Mouse (Mus musculus) liver, embryonic 14.5 days (tissue): ENCODE results near the gene Tepp. TPM values are rescaled to one million over a fixed set of nuclear protein-coding genes. Genes with fewer than 3 reads are reported as not detected.

Experiments used
- ATAC-seq: fragments of 200-750 bp; cut with Nextera tagmentation; 2 replicates; pipeline ENCODE4 v1.8.0; 2017; ENCODE audit warnings: moderate number of reproducible peaks, mild to moderate bottlenecking, moderate library complexity; ENCODE audit not compliant: insufficient read depth
- DNase-seq, 3 experiments: peaks; one replicate each; pipeline ENCODE4 v3.0.0-alpha.2; 2012 to 2013; ENCODE audit warnings: low read depth in 3 of 3, low spot score in 3 of 3
- H3K27ac ChIP-seq: fragments of 300-500 bp; sonication (generic); 2 replicates; pipeline ENCODE4 v1.5.1; 2014; ENCODE audit warnings: moderate library complexity, mild to moderate bottlenecking, control low read depth, inconsistent platforms
- H3K27me3 ChIP-seq: fragments of 300-500 bp; sonication (generic); 2 replicates; pipeline ENCODE4 v1.6.1; 2014; ENCODE audit warnings: mild to moderate bottlenecking, low read length, moderate library complexity; ENCODE audit not compliant: control insufficient read depth, insufficient read depth
- H3K36me3 ChIP-seq: fragments of 300-500 bp; sonication (generic); replicated peaks from 2 replicates; pipeline ENCODE4 v1.6.1; 2014; ENCODE audit warnings: low read depth; ENCODE audit not compliant: control insufficient read depth, insufficient read depth
- H3K4me1 ChIP-seq, 2 experiments: fragments of 200-500 bp in 1 of 2; fragments of 300-500 bp in 1 of 2; sonication (generic) in 1 of 2; replicated peaks; 2 replicates each; pipeline ENCODE4 v1.6.1; 2012 to 2014; ENCODE audit warnings: antibody characterized with exemption in 1 of 2, inconsistent platforms in 1 of 2, low read length in 1 of 2; ENCODE audit not compliant: control insufficient read depth in 2 of 2, insufficient read depth in 2 of 2
- H3K4me2 ChIP-seq: fragments of 300-500 bp; sonication (generic); 2 replicates; pipeline ENCODE4 v1.6.1; 2014; ENCODE audit warnings: low read depth, mild to moderate bottlenecking, control low read depth, moderate library complexity
- H3K4me3 ChIP-seq, 2 experiments: fragments of 200-500 bp in 1 of 2; fragments of 300-500 bp in 1 of 2; sonication (generic) in 1 of 2; 2 replicates each; pipeline ENCODE4 v1.5.1; 2012 to 2014; ENCODE audit warnings: low read depth in 2 of 2, low read length in 2 of 2, mild to moderate bottlenecking in 2 of 2, control low read depth in 1 of 2, inconsistent platforms in 1 of 2, moderate library complexity in 1 of 2; ENCODE audit not compliant: insufficient read depth in 1 of 2
- H3K9ac ChIP-seq: fragments of 300-500 bp; sonication (generic); replicated peaks from 2 replicates; pipeline ENCODE4 v1.6.1; 2014; ENCODE audit warnings: mild to moderate bottlenecking, control low read depth, moderate library complexity
- H3K9me3 ChIP-seq: fragments of 300-500 bp; sonication (generic); 2 replicates; pipeline ENCODE4 v1.6.1; 2016; ENCODE audit warnings: low read length, mixed read lengths; ENCODE audit not compliant: control insufficient read depth
- CTCF ChIP-seq: IDR thresholded peaks from 2 replicates; pipeline ENCODE4 v1.5.1; 2016; ENCODE audit warnings: antibody characterized with exemption, low read depth, control low read depth
- EP300 ChIP-seq: IDR thresholded peaks from 2 replicates; pipeline ENCODE4 v1.6.1; 2016; ENCODE audit warnings: antibody characterized with exemption, low read depth
- WGBS: fragments of 180-500 bp; shearing (Covaris S2); extraction: QIAGEN DNeasy Blood & Tissue Kit; methylation state at CpG from one replicate; pipeline ENCODE4 v1.1.7; 2014; ENCODE audit not compliant: insufficient replicate concordance; 5-methylcytosine and 5-hydroxymethylcytosine counted together
- polyA plus RNA-seq, 2 experiments: library from polyadenylated mRNA; depleted of rRNA in 1 of 2; stranded (reverse) in 1 of 2; unstranded in 1 of 2; fragments of >200 nt; fragmentation: Nextera tagmentation in 1 of 2; extraction: Ambion mirVana in 1 of 2; gene quantifications; 2 replicates each; pipeline versions ENCODE4 v1.2.1 to v1.2.3; 2012 to 2014

The Tepp gene
- polyA plus RNA-seq, 2 experiments: not detected

GRCm38 (mm10) chr8:95373389-95374002, 63.1 kb downstream of the Tepp start:
- no peak overlapping the region for H3K27ac ChIP-seq
- H3K9ac ChIP-seq: no peak overlapping the region
- H3K4me3 ChIP-seq: no peak overlapping the region
- H3K4me2 ChIP-seq: no peak overlapping the region
- ATAC-seq (no peak), DNase-seq (no peak)
- no peaks in the 10 kb centered on the region for H3K36me3 ChIP-seq
- no peaks in the 10 kb centered on the region for H3K9me3 ChIP-seq
- peaks cover 0 to 4% of the 10 kb centered on the region in 2 experiments; a peak in 1 of 4 replicates for H3K4me1 ChIP-seq
- TF ChIP-seq EP300 (no peak), CTCF (no peak)
- H3K27me3 ChIP-seq: no peaks in the 10 kb centered on the region
- 54% methylated on average over 12 of the region's 12 CpGs for WGBS

- Histone ChIP-seq H3K4me3 (no peak overlapping the region), H3K9ac (no peak overlapping the region), H3K4me1 (peaks cover 0 to 2% of the 10 kb centered on the region in 2 experiments; a peak in 1 of 4 replicates), H3K27me3 (no peaks in the 10 kb centered on the region), H3K27ac (no peak overlapping the region), H3K9me3 (no peaks in the 10 kb centered on the region), H3K4me2 (no peak overlapping the region), H3K36me3 (no peaks in the 10 kb centered on the region)
- WGBS: 47% methylated on average over 3 of the region's 3 CpGs
- TF ChIP-seq CTCF: no peak
- no peak for TF ChIP-seq EP300
- ATAC-seq: no peak
- no peak for DNase-seq
Observed at GRCm38 (mm10) chr8:95374429-95374828, 64.1 kb downstream of the Tepp start.

GRCm38 (mm10) chr8:95375374-95375930, 65.1 kb downstream of the Tepp start:
- H3K27me3 ChIP-seq: no peaks in the 10 kb centered on the region
- H3K9ac ChIP-seq: no peak overlapping the region
- TF ChIP-seq CTCF (no peak), EP300 (no peak)
- no peak overlapping the region for H3K4me3 ChIP-seq
- no peak for ATAC-seq
- no peak for DNase-seq
- H3K4me2 ChIP-seq: no peak overlapping the region
- 57% methylated on average over 7 of the region's 7 CpGs for WGBS
- no peaks in the 10 kb centered on the region for H3K36me3 ChIP-seq
- no peak overlapping the region for H3K27ac ChIP-seq
- peaks cover 0 to 2% of the 10 kb centered on the region in 2 experiments; a peak in 1 of 4 replicates for H3K4me1 ChIP-seq
- no peaks in the 10 kb centered on the region for H3K9me3 ChIP-seq

Other genes with a start within 250 kb of the Tepp start
- gene Katnb1, start 229.4 kb upstream of the Tepp start, polyA plus RNA-seq (2012; rRNA removed): 7.4 and 8.4 TPM in 2 replicates
- gene Katnb1, start 229.4 kb upstream of the Tepp start, polyA plus RNA-seq (2014; fragmentation: Nextera tagmentation; extraction: Ambion mirVana): 8.0 and 10.1 TPM in 2 replicates
- gene Kifc3, start 107.8 kb upstream of the Tepp start, polyA plus RNA-seq (2012; rRNA removed): 4.0 and 4.6 TPM in 2 replicates
- gene Kifc3, start 107.8 kb upstream of the Tepp start, polyA plus RNA-seq (2014; fragmentation: Nextera tagmentation; extraction: Ambion mirVana): 2.5 and 4.3 TPM in 2 replicates
- 0.06 and 0.11 TPM in 2 replicates for gene Cngb1, start 4.0 kb upstream of the Tepp start, polyA plus RNA-seq (2012; rRNA removed)
- not detected in 2 replicates for gene Cngb1, start 4.0 kb upstream of the Tepp start, polyA plus RNA-seq (2014; fragmentation: Nextera tagmentation; extraction: Ambion mirVana)
- gene Zfp319, start 21.4 kb downstream of the Tepp start, polyA plus RNA-seq (2012; rRNA removed): 0.83 and 0.96 TPM in 2 replicates
- 0.75 and 0.81 TPM in 2 replicates for gene Zfp319, start 21.4 kb downstream of the Tepp start, polyA plus RNA-seq (2014; fragmentation: Nextera tagmentation; extraction: Ambion mirVana)
- 8.7 and 10.8 TPM in 2 replicates for gene Usb1, start 21.7 kb downstream of the Tepp start, polyA plus RNA-seq (2012; rRNA removed)
- 9.3 and 10.7 TPM in 2 replicates for gene Usb1, start 21.7 kb downstream of the Tepp start, polyA plus RNA-seq (2014; fragmentation: Nextera tagmentation; extraction: Ambion mirVana)
- 0.64 and 0.83 TPM in 2 replicates for gene Mmp15, start 41.7 kb downstream of the Tepp start, polyA plus RNA-seq (2012; rRNA removed)
- 0.43 and 1.1 TPM in 2 replicates for gene Mmp15, start 41.7 kb downstream of the Tepp start, polyA plus RNA-seq (2014; fragmentation: Nextera tagmentation; extraction: Ambion mirVana)
- gene Cfap20, start 124.3 kb downstream of the Tepp start, polyA plus RNA-seq (2012; rRNA removed): 22.0 and 30.1 TPM in 2 replicates
- 34.8 and 35.7 TPM in 2 replicates for gene Cfap20, start 124.3 kb downstream of the Tepp start, polyA plus RNA-seq (2014; fragmentation: Nextera tagmentation; extraction: Ambion mirVana)
- 9.7 and 12.8 TPM in 2 replicates for gene Csnk2a2, start 179.5 kb downstream of the Tepp start, polyA plus RNA-seq (2012; rRNA removed)
- 6.9 and 7.1 TPM in 2 replicates for gene Csnk2a2, start 179.5 kb downstream of the Tepp start, polyA plus RNA-seq (2014; fragmentation: Nextera tagmentation; extraction: Ambion mirVana)
- gene Ccdc113, start 223.5 kb downstream of the Tepp start, polyA plus RNA-seq (2012; rRNA removed): not detected in 2 replicates
- not detected in 2 replicates for gene Ccdc113, start 223.5 kb downstream of the Tepp start, polyA plus RNA-seq (2014; fragmentation: Nextera tagmentation; extraction: Ambion mirVana)